Mouse (Mus musculus) large intestine, adult 2 months (tissue): ENCODE results near the gene Tppp3. TPM values are rescaled to one million over a fixed set of nuclear protein-coding genes. Genes with fewer than 3 reads are reported as not detected.

Experiments
- DNase-seq: peaks from one replicate; pipeline ENCODE4 v3.0.0-alpha.2; 2012; ENCODE audit warnings: low read depth, low spot score
- WGBS: fragments of 180-500 bp; shearing (Covaris S2); methylation state at CpG from one replicate; pipeline ENCODE4 v1.1.7; 2018; 5-methylcytosine and 5-hydroxymethylcytosine counted together
- polyA plus RNA-seq: library from polyadenylated mRNA; depleted of rRNA; stranded (reverse); fragments of >200 nt; gene quantifications from 2 replicates; pipeline ENCODE4 v1.2.3, GENCODE M21; 2012; rRNA removed

The Tppp3 gene
- polyA plus RNA-seq, 1 experiment = 101 TPM

GRCm38 (mm10) chr8:105438865-105439264 is 32.5 kb downstream of the Tppp3 start:
- no peak for DNase-seq
- WGBS = 44% methylated on average over 5 of the region's 5 CpGs

- DNase-seq = no peak
- WGBS = 58% methylated on average over 5 of the region's 5 CpGs
These were observed 34.1 kb downstream of the Tppp3 start for GRCm38 (mm10) chr8:105437078-105437748.

GRCm38 (mm10) chr8:105436218-105436617 is 35.1 kb downstream of the Tppp3 start:
- no peak for DNase-seq
- WGBS = 73% methylated on average over 5 of the region's 5 CpGs

GRCm38 (mm10) chr8:105434136-105434535 is 37.2 kb downstream of the Tppp3 start:
- 50% methylated on average over 5 of the region's 5 CpGs for WGBS
- no peak for DNase-seq

GRCm38 (mm10) chr8:105433511-105433910 is 37.8 kb downstream of the Tppp3 start:
- WGBS = 39% methylated on average over 5 of the region's 5 CpGs
- no peak for DNase-seq

GRCm38 (mm10) chr8:105433021-105433420 is 38.3 kb downstream of the Tppp3 start:
- DNase-seq = no peak
- WGBS = 54% methylated on average over 6 of the region's 6 CpGs

- no peak for DNase-seq
- WGBS = 60% methylated on average over 7 of the region's 7 CpGs
These were observed 39.4 kb downstream of the Tppp3 start for GRCm38 (mm10) chr8:105431743-105432515.

GRCm38 (mm10) chr8:105426878-105427277 is 44.4 kb downstream of the Tppp3 start:
- 19% methylated on average over 6 of the region's 6 CpGs for WGBS
- no peak for DNase-seq

- 63% methylated on average over 1 of the region's 1 CpGs for WGBS
- DNase-seq = no peak
These were observed 49.3 kb downstream of the Tppp3 start for GRCm38 (mm10) chr8:105422006-105422405.

GRCm38 (mm10) chr8:105419800-105420199 is 51.5 kb downstream of the Tppp3 start:
- DNase-seq = no peak
- 85% methylated on average over 4 of the region's 4 CpGs for WGBS

GRCm38 (mm10) chr8:105418992-105419391 is 52.3 kb downstream of the Tppp3 start:
- WGBS = 83% methylated on average over 2 of the region's 2 CpGs
- no peak for DNase-seq

Other genes starting within 250 kb of the Tppp3 start
- 13.0 and 14.5 TPM in 2 replicates for gene D230025D16Rik, start 246.4 kb downstream of the Tppp3 start, polyA plus RNA-seq
- gene B3gnt9, start 216.4 kb downstream of the Tppp3 start, polyA plus RNA-seq = 4.9 and 6.2 TPM in 2 replicates
- 57.4 and 64.0 TPM in 2 replicates for gene Tradd, start 206.9 kb downstream of the Tppp3 start, polyA plus RNA-seq
- 16.3 and 16.9 TPM in 2 replicates for gene Fbxl8, start 206.9 kb downstream of the Tppp3 start, polyA plus RNA-seq
- gene Hsf4, start 201.7 kb downstream of the Tppp3 start, polyA plus RNA-seq = 0.74 and 1.2 TPM in 2 replicates
- 0.82 and 0.88 TPM in 2 replicates for gene Nol3, start 195.4 kb downstream of the Tppp3 start, polyA plus RNA-seq
- 1.7 and 2.0 TPM in 2 replicates for gene 4931428F04Rik, start 181.7 kb downstream of the Tppp3 start, polyA plus RNA-seq
- gene Exoc3l, start 175.4 kb downstream of the Tppp3 start, polyA plus RNA-seq = 1.6 and 2.5 TPM in 2 replicates
- gene E2f4, start 173.9 kb downstream of the Tppp3 start, polyA plus RNA-seq = 147 and 149 TPM in 2 replicates
- gene Elmo3, start 165.9 kb downstream of the Tppp3 start, polyA plus RNA-seq = 65.9 and 82.0 TPM in 2 replicates
- gene Lrrc29, start 145.2 kb downstream of the Tppp3 start, polyA plus RNA-seq = 4.6 and 5.8 TPM in 2 replicates
- 120 and 134 TPM in 2 replicates for gene Tmem208, start 145.2 kb downstream of the Tppp3 start, polyA plus RNA-seq
- 20.1 and 28.9 TPM in 2 replicates for gene Fhod1, start 123.6 kb downstream of the Tppp3 start, polyA plus RNA-seq
- gene Slc9a5, start 122.7 kb downstream of the Tppp3 start, polyA plus RNA-seq = 2.7 and 4.0 TPM in 2 replicates
- 0.52 and 0.73 TPM in 2 replicates for gene Plekhg4, start 98.3 kb downstream of the Tppp3 start, polyA plus RNA-seq
- 0.07 TPM in 1 of 2 replicates, not detected in the other for gene Kctd19, start 58.0 kb downstream of the Tppp3 start, polyA plus RNA-seq
- gene Lrrc36, start 58.0 kb downstream of the Tppp3 start, polyA plus RNA-seq = 0.12 and 0.25 TPM in 2 replicates
- gene Zdhhc1, start 25.4 kb upstream of the Tppp3 start, polyA plus RNA-seq = 15.0 and 16.3 TPM in 2 replicates
- gene Hsd11b2, start 47.2 kb upstream of the Tppp3 start, polyA plus RNA-seq = 19.6 and 50.5 TPM in 2 replicates
- gene Atp6v0d1, start 94.5 kb upstream of the Tppp3 start, polyA plus RNA-seq = 103 and 110 TPM in 2 replicates
- gene Ripor1, start 133.7 kb upstream of the Tppp3 start, polyA plus RNA-seq = 7.1 and 10.2 TPM in 2 replicates
- 9.2 and 14.7 TPM in 2 replicates for gene Ctcf, start 165.0 kb upstream of the Tppp3 start, polyA plus RNA-seq
- gene Agrp, start 165.9 kb upstream of the Tppp3 start, polyA plus RNA-seq = 0.21 and 0.32 TPM in 2 replicates
- gene Carmil2, start 214.7 kb upstream of the Tppp3 start, polyA plus RNA-seq = 4.1 and 4.3 TPM in 2 replicates
- 25.5 and 26.4 TPM in 2 replicates for gene Acd, start 229.6 kb upstream of the Tppp3 start, polyA plus RNA-seq
- 9.2 and 11.5 TPM in 2 replicates for gene Pard6a, start 229.6 kb upstream of the Tppp3 start, polyA plus RNA-seq
- gene 4933405L10Rik, start 236.1 kb upstream of the Tppp3 start, polyA plus RNA-seq = not detected in 2 replicates
- gene Enkd1, start 236.7 kb upstream of the Tppp3 start, polyA plus RNA-seq = 5.8 and 6.6 TPM in 2 replicates